Mouse (Mus musculus) CH12.LX (cell line): ENCODE results near the gene Tulp2.
A peak's percentile ranks its signal among the peaks of the same experiment; 100 is the strongest.

Source experiments
- BHLHE40 ChIP-seq: IDR thresholded peaks from 2 replicates; pipeline ENCODE4 v1.6.1; 2011; ENCODE audit warnings: mild to moderate bottlenecking, low read depth, low read length, improper control_type of control experiment
- CHD1 ChIP-seq: IDR thresholded peaks from 2 replicates; pipeline ENCODE4 v1.6.1; 2012; ENCODE audit warnings: low read depth, low read length, improper control_type of control experiment, inconsistent platforms
- CHD2 ChIP-seq: IDR thresholded peaks from 2 replicates; pipeline ENCODE4 v1.6.1; 2011; ENCODE audit warnings: low read length, improper control_type of control experiment
- CTCF ChIP-seq, 2 experiments: IDR thresholded peaks in 1 of 2; conservative IDR thresholded peaks in 1 of 2; 2 replicates each; pipeline ENCODE4 v1.5.1; 2011 to 2012; ENCODE audit warnings: low read depth in 2 of 2, low read length in 2 of 2, improper control_type of control experiment in 1 of 2, inconsistent platforms in 1 of 2, mild to moderate bottlenecking in 1 of 2, moderate library complexity in 1 of 2
- EP300 ChIP-seq: IDR thresholded peaks from 2 replicates; pipeline ENCODE4 v1.6.1; 2011; ENCODE audit warnings: low read length, improper control_type of control experiment
- GABPA ChIP-seq: IDR thresholded peaks from 2 replicates; pipeline ENCODE4 v1.6.1; 2012; ENCODE audit warnings: low read depth, low read length, improper control_type of control experiment, inconsistent platforms; ENCODE audit not compliant: insufficient replicate concordance
- MAX ChIP-seq: IDR thresholded peaks from 2 replicates; pipeline ENCODE4 v1.6.1; 2011; ENCODE audit warnings: low read length, improper control_type of control experiment
- MYC ChIP-seq: IDR thresholded peaks from 2 replicates; pipeline ENCODE4 v1.6.1; 2011; ENCODE audit warnings: low read depth, mild to moderate bottlenecking, improper control_type of control experiment, low read length
- NRF1 ChIP-seq: IDR thresholded peaks from 2 replicates; pipeline ENCODE4 v1.6.1; 2014; ENCODE audit warnings: low read depth, mild to moderate bottlenecking, inconsistent platforms, low read length, improper control_type of control experiment, moderate library complexity
- POLR2A ChIP-seq: IDR thresholded peaks from 2 replicates; pipeline ENCODE4 v1.6.1; 2011; ENCODE audit warnings: low read depth, mild to moderate bottlenecking, improper control_type of control experiment, low read length
- RAD21 ChIP-seq: IDR thresholded peaks from 2 replicates; pipeline ENCODE4 v1.6.1; 2011; ENCODE audit warnings: low read depth, mild to moderate bottlenecking, low read length, improper control_type of control experiment, moderate library complexity
- TBP ChIP-seq: conservative IDR thresholded peaks from 2 replicates; pipeline ENCODE4 v1.6.1; 2011; ENCODE audit warnings: low read depth, low read length, improper control_type of control experiment
- USF1 ChIP-seq: IDR thresholded peaks from 2 replicates; pipeline ENCODE4 v1.6.1; 2014; ENCODE audit warnings: low read depth, mild to moderate bottlenecking, inconsistent platforms, low read length, improper control_type of control experiment
- USF2 ChIP-seq: conservative IDR thresholded peaks from 2 replicates; pipeline ENCODE4 v1.6.1; 2011; ENCODE audit warnings: low read depth, low read length, improper control_type of control experiment

DNA sequence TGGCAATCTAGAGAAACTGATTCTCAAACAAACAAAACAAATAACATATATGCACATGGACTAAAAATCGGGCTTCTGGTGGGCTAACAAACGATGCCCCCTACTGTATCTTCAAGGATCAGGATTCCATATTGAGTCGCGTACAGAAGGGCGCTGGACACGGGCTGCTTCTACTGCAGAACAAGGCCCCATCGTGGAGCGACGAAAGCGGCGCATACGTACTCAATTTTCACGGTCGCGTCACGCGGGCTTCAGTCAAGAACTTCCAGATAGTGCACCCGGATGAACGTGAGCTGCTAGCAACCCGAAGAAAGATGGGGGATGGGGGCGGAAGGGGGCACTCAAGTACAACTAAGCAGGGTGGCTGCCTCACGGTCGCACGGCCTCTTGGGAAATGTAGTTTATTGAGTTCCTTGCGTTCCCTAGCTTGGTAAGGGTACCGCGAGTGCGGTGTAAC is 40.1 kb downstream of the Tulp2 start:
- no peak for TF ChIP-seq TBP
- no peak for TF ChIP-seq EP300
- no peak for TF ChIP-seq USF1
- TF ChIP-seq RAD21 = no peak; the same call in none of the 2 replicates
- TF ChIP-seq CTCF (conservative IDR thresholded peaks at IDR 0.05 in 1 of 2, IDR thresholded peaks at IDR 0.05 in 1 of 2; ENCODE audit: low read depth in 2 of 2, low read length in 2 of 2) = peak in 1 of 2 experiments; percentile 29; a peak in 1 of 4 replicates
- TF ChIP-seq POLR2A = peak; percentile 38; the same call in 1 of the 2 replicates
- TF ChIP-seq MYC = no peak
- TF ChIP-seq MAX = no peak
- TF ChIP-seq CHD1 = no peak
- 0 out of 2 replicates have a peak, but pooled peaks have one; percentile 28 for TF ChIP-seq CHD2
- TF ChIP-seq BHLHE40 = peak; percentile 73
- TF ChIP-seq GABPA = peak; percentile 6; the same call in 1 of the 2 replicates
- TF ChIP-seq USF2 = no peak
- TF ChIP-seq NRF1 = peak; percentile 34; the same call in 1 of the 2 replicates
